Mouse (Mus musculus) ES-E14 (cell line): ENCODE data around the gene Trappc1.

Experiments used
- HCFC1 ChIP-seq: IDR thresholded peaks from 2 replicates; pipeline ENCODE4 v1.6.1; 2012; ENCODE audit warnings: low read length, inconsistent platforms, borderline replicate concordance; ENCODE audit not compliant: insufficient read depth
- MAFK ChIP-seq: IDR thresholded peaks from 2 replicates; pipeline ENCODE4 v1.6.1; 2014; ENCODE audit warnings: mild to moderate bottlenecking, low read depth, low read length, inconsistent platforms; ENCODE audit not compliant: insufficient read depth
- ZC3H11A ChIP-seq: IDR thresholded peaks from 2 replicates; pipeline ENCODE4 v1.6.1; 2012; ENCODE audit warnings: low read depth, mild to moderate bottlenecking, inconsistent platforms, low read length, borderline replicate concordance

DNA sequence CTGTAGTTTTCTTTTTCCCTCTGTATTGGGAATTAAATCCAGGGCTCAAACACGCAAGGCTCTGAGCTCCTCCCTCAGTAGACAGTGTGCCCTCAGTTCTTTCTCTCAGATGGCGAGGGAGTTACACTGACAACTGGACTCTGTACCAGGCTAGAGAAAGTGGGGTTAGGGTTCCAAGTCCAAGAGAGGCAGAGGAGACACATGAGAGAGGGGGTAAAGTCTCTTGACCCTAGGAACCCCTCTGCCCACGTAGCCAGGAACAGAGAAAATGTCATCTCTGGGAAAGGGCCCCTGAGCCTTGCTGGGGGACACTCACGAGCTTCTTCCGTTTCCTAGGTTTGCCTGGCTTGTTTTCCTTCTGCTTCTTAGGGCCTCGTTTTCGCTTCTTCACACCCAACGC is 40.6 kb downstream of the Trappc1 start:
- TF ChIP-seq HCFC1: no peak
- TF ChIP-seq ZC3H11A: no peak
- no peak for TF ChIP-seq MAFK
